Mouse (Mus musculus) embryonic fibroblast, embryonic 13.5 days (primary cell): ENCODE results near the gene Psmd11.
"Not testable (repeated sequence)": the region's sequence is repeated elsewhere in the genome, so short reads cannot be mapped to it uniquely, and the experiment has no call there.

Experiments used
- CTCF ChIP-seq: IDR thresholded peaks from 2 replicates; pipeline ENCODE4 v1.5.1; 2011; ENCODE audit warnings: mild to moderate bottlenecking, control low read depth, low read length, moderate library complexity, borderline replicate concordance; ENCODE audit not compliant: insufficient read depth
- POLR2A ChIP-seq: IDR thresholded peaks from 2 replicates; pipeline ENCODE4 v1.6.1; 2011; ENCODE audit warnings: low read depth, mild to moderate bottlenecking, control low read depth, low read length, moderate library complexity

DNA sequence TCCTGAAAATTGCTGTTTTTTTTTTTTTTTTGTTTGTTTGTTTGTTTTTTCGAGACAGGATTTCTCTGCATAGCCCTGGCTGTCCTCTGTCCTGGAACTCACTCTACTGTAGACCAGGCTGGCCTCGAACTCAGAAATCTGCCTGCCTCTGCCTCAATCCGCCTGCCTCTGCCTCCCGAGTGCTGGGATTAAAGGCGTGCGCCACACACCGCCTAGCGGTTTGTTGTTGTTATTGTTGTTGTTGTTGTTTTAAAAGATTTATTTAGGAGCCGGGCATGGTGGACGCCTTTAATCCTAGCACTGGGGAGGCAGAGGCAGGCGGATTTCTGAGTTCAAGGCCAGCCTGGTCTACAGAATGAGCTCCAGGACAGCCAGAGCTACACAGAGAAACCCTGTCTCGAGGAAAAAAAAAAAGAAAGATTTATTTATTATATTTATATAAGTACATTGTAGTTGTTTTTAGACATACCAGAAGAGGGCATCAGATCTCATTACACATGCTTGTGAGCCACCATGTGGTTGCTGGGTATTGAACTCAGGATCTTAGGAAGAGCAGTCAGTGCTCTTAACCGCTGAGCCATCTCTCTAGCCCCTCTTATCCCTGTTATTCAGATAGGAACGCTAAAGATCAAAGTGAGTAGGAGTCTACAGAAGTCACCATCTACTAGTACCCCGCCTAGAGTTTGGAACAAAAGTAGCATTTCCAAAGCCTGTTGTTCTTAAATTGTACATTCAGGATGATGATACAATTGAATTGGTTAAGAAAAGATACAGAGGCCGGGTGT, 2.2 kb upstream of the Psmd11 start:
- not testable (repeated sequence) for TF ChIP-seq POLR2A, CTCF
